Mouse (Mus musculus) CH12.LX (cell line): ENCODE measurements around the gene Mfsd14b.

Experiments
- CTCF ChIP-seq, 2 experiments: IDR thresholded peaks in 1 of 2; conservative IDR thresholded peaks in 1 of 2; 2 replicates each; pipeline ENCODE4 v1.5.1; 2011 to 2012; ENCODE audit warnings: low read depth in 2 of 2, low read length in 2 of 2, improper control_type of control experiment in 1 of 2, inconsistent platforms in 1 of 2, mild to moderate bottlenecking in 1 of 2, moderate library complexity in 1 of 2
- EP300 ChIP-seq: IDR thresholded peaks from 2 replicates; pipeline ENCODE4 v1.6.1; 2011; ENCODE audit warnings: low read length, improper control_type of control experiment
- MXI1 ChIP-seq: IDR thresholded peaks from 2 replicates; pipeline ENCODE4 v1.6.1; 2011; ENCODE audit warnings: mild to moderate bottlenecking, low read depth, low read length, improper control_type of control experiment
- NELFE ChIP-seq: IDR thresholded peaks from 2 replicates; pipeline ENCODE4 v1.6.1; 2011; ENCODE audit warnings: low read depth, low read length, improper control_type of control experiment
- POLR2A ChIP-seq: IDR thresholded peaks from 2 replicates; pipeline ENCODE4 v1.6.1; 2011; ENCODE audit warnings: low read depth, mild to moderate bottlenecking, improper control_type of control experiment, low read length
- SIN3A ChIP-seq: IDR thresholded peaks from 2 replicates; pipeline ENCODE4 v1.6.1; 2012; ENCODE audit warnings: low read length, improper control_type of control experiment, inconsistent platforms
- TBP ChIP-seq: conservative IDR thresholded peaks from 2 replicates; pipeline ENCODE4 v1.6.1; 2011; ENCODE audit warnings: low read depth, low read length, improper control_type of control experiment
- USF1 ChIP-seq: IDR thresholded peaks from 2 replicates; pipeline ENCODE4 v1.6.1; 2014; ENCODE audit warnings: low read depth, mild to moderate bottlenecking, inconsistent platforms, low read length, improper control_type of control experiment

- TF ChIP-seq MXI1, result no peak
- TF ChIP-seq NELFE, result no peak
- no peak for TF ChIP-seq SIN3A
- no peak for TF ChIP-seq EP300
- TF ChIP-seq TBP, result no peak
- no peak for TF ChIP-seq POLR2A
- no peak for TF ChIP-seq CTCF (conservative IDR thresholded peaks at IDR 0.05 in 1 of 2, IDR thresholded peaks at IDR 0.05 in 1 of 2; ENCODE audit: low read depth in 2 of 2, low read length in 2 of 2)
- no peak for TF ChIP-seq USF1
These were observed 25.0 kb upstream of the Mfsd14b start, which contains the start of gene Olfr465-ps1 for GRCm38 (mm10) chr13:65137789-65138188.
